Mouse (Mus musculus) cerebellum, adult 9-11 months (tissue): ENCODE data around the gene Acox1.

Source experiments
- DNase-seq: peaks from one replicate; pipeline ENCODE4 v3.0.0; 2022

Gene Acox1

DNA sequence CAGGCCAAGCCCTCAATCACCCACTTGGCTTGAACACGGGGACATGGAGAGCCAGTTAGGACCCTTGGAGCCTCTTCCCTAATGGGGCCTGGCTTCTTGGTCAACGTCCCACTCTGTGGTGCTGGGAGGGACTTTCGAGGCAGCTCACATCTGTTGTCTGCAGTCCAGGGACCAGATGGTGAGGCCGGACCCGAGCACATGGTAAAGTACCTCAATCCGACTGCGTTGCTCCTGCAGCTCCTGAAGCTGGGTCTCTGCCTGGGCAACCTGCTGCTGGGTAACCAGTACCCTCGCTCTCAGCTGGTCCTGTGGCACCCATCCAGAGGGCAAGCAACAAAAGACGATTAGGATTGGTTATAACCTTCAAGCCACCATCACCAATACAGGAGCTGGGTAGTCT is 70.9 kb downstream of the Acox1 start:
- no peak for DNase-seq

DNA sequence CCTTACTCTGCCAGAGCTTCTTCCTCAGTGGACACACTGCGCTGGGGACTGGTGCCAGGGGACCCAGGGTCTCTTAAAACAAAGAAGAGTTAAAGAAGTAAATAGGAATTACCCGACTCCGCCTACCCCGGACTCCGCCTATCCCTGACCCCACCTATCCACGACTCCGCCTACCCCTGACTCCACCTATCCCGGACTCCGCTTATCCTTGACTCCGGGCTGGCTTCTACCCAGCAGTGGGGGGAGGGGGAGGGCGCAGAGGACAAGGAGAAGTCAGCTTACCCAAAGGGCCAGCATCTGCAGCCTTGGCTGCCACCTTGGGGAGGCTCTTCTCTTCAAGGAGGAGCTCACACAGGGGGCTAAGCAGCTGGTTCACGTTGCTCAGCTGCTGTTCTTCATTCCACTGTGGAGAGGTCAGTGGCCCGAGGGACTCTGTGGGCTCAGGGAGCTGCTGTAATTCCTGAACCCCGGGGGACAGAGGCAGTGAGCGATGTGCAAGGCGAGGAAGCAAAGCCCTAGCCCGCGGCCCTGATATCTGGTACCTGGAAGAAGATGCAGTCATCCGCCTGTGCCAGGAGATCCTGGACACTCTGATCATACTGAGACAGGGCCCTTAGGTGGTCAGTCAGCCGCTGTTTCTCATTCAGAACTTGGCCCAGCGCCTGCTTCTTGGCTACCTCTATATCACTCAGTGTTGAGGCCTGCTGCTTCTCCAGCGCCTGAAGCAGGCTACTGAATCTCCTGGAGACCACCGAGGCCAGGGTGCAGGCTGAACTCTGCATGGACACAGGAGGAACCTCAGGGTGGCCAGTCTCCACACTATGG is 71.5 kb downstream of the Acox1 start, which contains the start of gene Trim47:
Gene Trim47, minus strand, starts transcription at position 55 of the 825 bp plus-strand sequence.
- peak; percentile 64 for DNase-seq

DNA sequence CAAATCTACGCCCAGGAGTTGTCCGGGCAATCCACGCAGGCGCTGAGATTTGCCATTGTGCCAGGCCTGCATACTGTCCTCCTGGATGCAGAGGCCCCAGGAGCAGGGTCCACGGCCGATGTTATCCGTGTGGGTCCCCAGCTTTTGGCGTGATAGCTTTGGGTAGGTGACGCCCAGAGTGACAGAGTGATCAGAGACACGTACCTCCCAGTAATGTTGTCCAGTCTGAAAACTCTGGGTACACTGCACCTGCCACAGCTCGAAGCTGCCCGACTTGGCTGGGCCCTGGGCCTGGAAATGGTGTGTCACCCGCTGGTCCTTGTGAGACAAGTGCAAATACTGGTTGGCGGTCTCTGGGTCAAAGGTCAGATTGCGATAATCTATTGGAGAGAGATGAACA is 72.6 kb downstream of the Acox1 start:
- DNase-seq = peak; percentile 28
